Mouse (Mus musculus) embryonic facial prominence, embryonic 14.5 days (tissue): Measurements from ENCODE around the gene Sdhb. TPM values are rescaled to one million over a fixed set of nuclear protein-coding genes. Genes with fewer than 3 reads are reported as not detected.

Source experiments
- ATAC-seq: fragments of 200-750 bp; cut with Nextera tagmentation; 2 replicates; pipeline ENCODE4 v1.8.0; 2017; ENCODE audit warnings: low read depth, moderate number of reproducible peaks, moderate TSS enrichment
- DNase-seq: peaks from one replicate; pipeline ENCODE4 v3.0.0-alpha.2; 2015; ENCODE audit warnings: low spot score
- H3K27ac ChIP-seq: fragments of 300-500 bp; sonication (generic); replicated peaks from 2 replicates; pipeline ENCODE4 v1.5.1; 2014; ENCODE audit warnings: low read depth, mild to moderate bottlenecking, low read length, moderate library complexity
- H3K27me3 ChIP-seq: fragments of 300-500 bp; sonication (generic); replicated peaks from 2 replicates; pipeline ENCODE4 v1.6.1; 2014; ENCODE audit warnings: low read length; ENCODE audit not compliant: control insufficient read depth, insufficient read depth
- H3K36me3 ChIP-seq: fragments of 300-500 bp; sonication (generic); 2 replicates; pipeline ENCODE4 v1.6.1; 2014; ENCODE audit warnings: low read length, mixed read lengths; ENCODE audit not compliant: control insufficient read depth, insufficient read depth
- H3K4me1 ChIP-seq: fragments of 300-500 bp; sonication (generic); 2 replicates; pipeline ENCODE4 v1.6.1; 2014; ENCODE audit warnings: antibody characterized with exemption, low read length; ENCODE audit not compliant: control insufficient read depth, insufficient read depth
- H3K4me2 ChIP-seq: fragments of 300-500 bp; sonication (generic); 2 replicates; pipeline ENCODE4 v1.6.1; 2014; ENCODE audit warnings: low read depth, mild to moderate bottlenecking, low read length, moderate library complexity, mixed read lengths
- H3K4me3 ChIP-seq: fragments of 300-500 bp; sonication (generic); 2 replicates; pipeline ENCODE4 v1.5.1; 2014; ENCODE audit warnings: low read depth, mild to moderate bottlenecking, low read length
- H3K9ac ChIP-seq: fragments of 300-500 bp; sonication (generic); 2 replicates; pipeline ENCODE4 v1.6.1; 2014; ENCODE audit warnings: low read depth, mild to moderate bottlenecking, low read length, moderate library complexity, mixed read lengths
- H3K9me3 ChIP-seq: fragments of 300-500 bp; sonication (generic); 2 replicates; pipeline ENCODE4 v1.6.1; 2016; ENCODE audit warnings: low read length; ENCODE audit not compliant: control insufficient read depth
- WGBS: fragments of 180-500 bp; shearing (Covaris S2); extraction: QIAGEN DNeasy Blood & Tissue Kit; methylation state at CpG from one replicate; pipeline ENCODE4 v1.1.7; 2014; 5-methylcytosine and 5-hydroxymethylcytosine counted together
- polyA plus RNA-seq: library from polyadenylated mRNA; unstranded; fragments of >200 nt; fragmentation: Nextera tagmentation; extraction: Ambion mirVana; gene quantifications from 2 replicates; pipeline ENCODE4 v1.2.1, GENCODE M21; 2014

The Sdhb gene
- polyA plus RNA-seq, 1 experiment from 2014 or later = 394 TPM

DNA sequence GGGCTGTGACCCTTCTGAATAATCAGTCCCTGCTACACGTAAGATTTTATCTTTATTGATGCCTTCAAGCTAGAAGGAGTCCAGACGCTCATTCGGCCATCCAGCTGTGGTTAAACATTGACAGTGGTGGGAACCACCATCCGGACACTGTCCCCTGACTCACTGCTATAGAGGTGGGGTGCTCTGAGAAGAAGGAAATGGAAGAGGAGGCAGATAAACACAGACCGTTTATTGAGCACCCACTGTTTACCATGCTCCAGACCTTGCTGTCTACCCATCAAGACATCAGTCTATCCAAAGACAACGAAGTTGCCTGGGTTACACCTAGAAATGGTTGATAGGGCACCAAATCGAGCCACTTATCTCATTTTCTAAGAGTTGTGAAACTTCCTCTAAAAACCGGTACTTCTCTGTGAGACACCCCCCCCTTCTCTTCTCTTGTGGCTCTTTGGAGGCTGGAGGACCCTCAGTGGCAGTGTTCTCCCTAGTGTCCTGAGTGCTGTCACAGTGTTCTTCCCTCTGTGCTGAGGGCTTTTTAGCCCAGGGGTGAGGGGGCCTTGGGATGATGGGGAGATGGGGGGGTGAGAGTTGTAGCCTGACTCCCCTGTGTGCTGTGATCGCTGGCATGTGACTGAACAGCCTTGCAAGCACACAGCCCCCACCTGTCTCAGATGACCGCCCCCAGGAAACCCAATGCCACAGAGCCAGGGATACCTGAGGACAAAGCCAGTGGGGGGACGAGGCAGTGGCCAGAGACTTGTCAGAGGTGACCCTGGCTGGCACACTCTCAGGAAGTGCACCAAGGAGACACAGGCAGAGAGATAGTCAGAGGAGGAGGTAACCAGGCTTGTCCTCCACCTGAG lies 40.8 kb upstream of the Sdhb start:
- H3K9me3 ChIP-seq = no peaks in the 10 kb centered on the region
- H3K9ac ChIP-seq = no peak overlapping the region
- H3K4me3 ChIP-seq = no peak overlapping the region
- H3K4me2 ChIP-seq = no peak overlapping the region
- 69% methylated on average over 11 of the region's 11 CpGs for WGBS
- no peaks in the 10 kb centered on the region for H3K36me3 ChIP-seq
- DNase-seq = no peak
- H3K27me3 ChIP-seq = no peaks in the 10 kb centered on the region
- no peak for ATAC-seq
- H3K27ac ChIP-seq = no peak overlapping the region
- H3K4me1 ChIP-seq = peaks cover 5% of the 10 kb centered on the region; the same call in 1 of the 2 replicates

DNA sequence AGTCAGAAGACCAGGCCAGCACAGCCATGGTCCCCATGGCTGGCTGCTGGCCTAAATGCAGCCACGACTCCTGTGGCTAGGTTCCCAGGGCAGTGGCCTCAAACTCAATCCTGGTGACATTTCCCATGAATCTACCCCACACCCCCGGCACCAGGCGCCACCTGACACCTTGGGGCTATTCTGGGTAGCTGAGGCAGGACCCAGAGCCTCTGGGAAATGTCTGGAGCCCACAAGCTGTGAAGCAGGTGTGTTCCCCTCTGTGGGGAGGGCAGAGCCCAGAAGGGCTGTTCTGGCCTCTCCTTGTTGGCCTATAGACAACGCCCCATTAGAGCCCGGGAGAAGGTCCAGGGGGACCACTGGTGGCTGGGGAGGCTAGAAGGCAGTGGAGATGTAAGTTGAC lies 38.5 kb upstream of the Sdhb start:
- DNase-seq = no peak
- Histone ChIP-seq H3K27ac (no peak overlapping the region), H3K9ac (no peak overlapping the region), H3K36me3 (no peaks in the 10 kb centered on the region), H3K4me2 (no peak overlapping the region), H3K9me3 (no peaks in the 10 kb centered on the region), H3K4me3 (no peak overlapping the region), H3K4me1 (no peaks in the 10 kb centered on the region), H3K27me3 (no peaks in the 10 kb centered on the region)
- ATAC-seq = no peak
- WGBS = 85% methylated on average over 4 of the region's 5 CpGs

DNA sequence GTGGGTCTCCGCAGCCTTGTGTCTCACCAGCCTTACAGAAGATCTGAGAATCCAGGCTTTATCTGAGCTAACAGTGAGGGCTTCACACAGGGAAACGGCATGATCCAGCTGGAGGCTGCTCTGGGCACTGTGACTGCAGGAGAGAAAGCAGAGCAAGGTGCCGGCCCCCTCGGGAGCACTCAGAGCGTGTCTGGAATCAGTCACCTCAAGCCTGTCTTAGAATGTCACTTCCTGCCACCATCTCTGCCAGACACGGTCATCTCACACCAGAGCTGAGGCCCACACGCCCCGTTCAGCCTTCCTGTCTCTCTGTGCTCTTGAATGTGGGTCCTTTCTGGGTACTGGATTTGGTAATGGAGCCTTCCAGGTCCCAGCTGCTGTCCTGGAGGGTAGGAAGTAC lies 35.4 kb upstream of the Sdhb start:
- 65% methylated on average over 8 of the region's 8 CpGs for WGBS
- Histone ChIP-seq H3K4me3 (no peak overlapping the region), H3K27me3 (no peaks in the 10 kb centered on the region), H3K9ac (no peak overlapping the region), H3K4me1 (no peaks in the 10 kb centered on the region), H3K4me2 (no peak overlapping the region), H3K9me3 (no peaks in the 10 kb centered on the region), H3K27ac (no peak overlapping the region), H3K36me3 (no peaks in the 10 kb centered on the region)
- no peak for ATAC-seq
- no peak for DNase-seq

DNA sequence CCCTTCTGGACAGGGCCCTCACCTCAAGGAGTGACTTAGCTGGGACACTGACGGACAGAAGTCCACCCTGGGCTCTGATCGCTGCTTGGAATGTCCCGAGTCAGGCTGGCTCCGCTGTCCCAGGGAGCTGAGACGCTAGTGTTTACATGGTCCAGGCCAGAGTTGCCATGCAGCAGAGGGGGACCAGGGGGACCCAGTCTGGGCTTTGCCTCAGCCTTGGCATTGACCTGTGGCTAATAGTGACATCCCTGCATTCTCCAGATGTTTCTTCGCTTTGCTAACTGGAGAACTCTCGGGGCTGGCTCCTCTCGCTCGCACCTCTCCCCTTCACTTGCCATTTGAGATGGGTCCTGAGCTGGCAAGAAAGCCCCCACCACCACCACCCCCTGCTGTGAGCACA lies 32.7 kb upstream of the Sdhb start:
- WGBS = 63% methylated on average over 9 of the region's 9 CpGs

DNA sequence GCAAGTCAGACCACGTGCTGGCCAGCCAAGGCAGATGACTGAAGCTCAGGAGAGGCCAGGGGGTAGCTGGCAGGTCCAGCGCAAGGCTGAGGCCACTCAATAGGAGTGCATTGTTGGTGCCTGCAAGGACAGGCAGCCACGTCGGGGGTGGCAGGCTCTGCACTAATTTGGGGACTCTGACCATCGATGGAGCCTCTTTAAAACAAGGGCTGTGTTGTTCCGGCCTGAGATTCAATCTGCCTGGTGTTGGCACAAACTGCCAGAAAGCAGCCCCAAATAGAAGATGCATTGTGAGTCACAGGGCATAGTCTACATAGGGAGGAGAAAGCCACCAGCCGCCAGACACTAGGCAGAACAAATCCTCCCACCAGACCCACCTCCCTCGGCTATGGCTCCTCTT lies 31.3 kb upstream of the Sdhb start:
- WGBS = 36% methylated on average over 8 of the region's 8 CpGs
- no peak overlapping the region for H3K4me2 ChIP-seq
- H3K36me3 ChIP-seq = no peaks in the 10 kb centered on the region
- no peaks in the 10 kb centered on the region for H3K4me1 ChIP-seq
- ATAC-seq = peak; percentile 17; the same call in 1 of the 2 replicates
- no peaks in the 10 kb centered on the region for H3K27me3 ChIP-seq
- H3K4me3 ChIP-seq = no peak overlapping the region
- H3K9ac ChIP-seq = no peak overlapping the region
- DNase-seq = peak; percentile 37
- no peaks in the 10 kb centered on the region for H3K9me3 ChIP-seq
- H3K27ac ChIP-seq = no peak overlapping the region

More for the DNA sequence above, 32.7 kb upstream of the Sdhb start:
- H3K9ac ChIP-seq = no peak overlapping the region
- H3K36me3 ChIP-seq = no peaks in the 10 kb centered on the region
- no peak overlapping the region for H3K4me3 ChIP-seq
- no peak for ATAC-seq
- H3K27me3 ChIP-seq = no peaks in the 10 kb centered on the region
- H3K4me2 ChIP-seq = no peak overlapping the region
- H3K4me1 ChIP-seq = no peaks in the 10 kb centered on the region
- no peaks in the 10 kb centered on the region for H3K9me3 ChIP-seq
- no peak overlapping the region for H3K27ac ChIP-seq
- DNase-seq = no peak

DNA sequence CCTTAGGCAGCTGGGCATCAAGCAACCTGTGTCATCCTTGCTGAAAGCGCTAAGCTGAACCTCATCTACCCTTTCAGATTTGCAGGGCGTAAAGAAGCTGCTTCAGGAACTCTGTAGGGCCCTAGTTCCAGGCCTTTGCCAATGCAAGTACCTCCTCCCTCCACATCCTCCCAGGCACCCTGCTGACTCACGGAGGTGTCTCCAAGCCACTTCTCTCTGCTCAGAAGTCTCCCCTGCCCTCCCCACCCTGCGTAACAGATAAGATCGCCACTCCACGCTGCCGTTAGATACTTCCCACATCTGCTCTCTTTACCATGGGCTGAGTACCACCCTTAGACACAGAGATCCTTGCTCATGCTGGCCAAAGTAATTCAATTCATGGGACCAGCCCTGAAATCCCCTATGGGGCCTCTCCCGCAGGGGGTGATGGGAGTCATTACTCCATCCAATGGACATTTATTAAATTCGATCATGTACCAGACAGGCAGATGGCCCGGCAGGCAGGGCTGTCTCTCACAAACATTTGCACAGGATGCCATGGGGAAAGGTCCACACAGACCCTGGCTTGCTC lies 30.0 kb upstream of the Sdhb start:
- Histone ChIP-seq H3K4me2 (no peak overlapping the region), H3K9ac (no peak overlapping the region), H3K27me3 (no peaks in the 10 kb centered on the region), H3K4me3 (no peak overlapping the region), H3K27ac (no peak overlapping the region), H3K9me3 (no peaks in the 10 kb centered on the region), H3K4me1 (no peaks in the 10 kb centered on the region), H3K36me3 (no peaks in the 10 kb centered on the region)
- ATAC-seq (peak; percentile 27; the same call in 1 of the 2 replicates), DNase-seq (no peak)
- WGBS = 56% methylated on average over 10 of the region's 10 CpGs

DNA sequence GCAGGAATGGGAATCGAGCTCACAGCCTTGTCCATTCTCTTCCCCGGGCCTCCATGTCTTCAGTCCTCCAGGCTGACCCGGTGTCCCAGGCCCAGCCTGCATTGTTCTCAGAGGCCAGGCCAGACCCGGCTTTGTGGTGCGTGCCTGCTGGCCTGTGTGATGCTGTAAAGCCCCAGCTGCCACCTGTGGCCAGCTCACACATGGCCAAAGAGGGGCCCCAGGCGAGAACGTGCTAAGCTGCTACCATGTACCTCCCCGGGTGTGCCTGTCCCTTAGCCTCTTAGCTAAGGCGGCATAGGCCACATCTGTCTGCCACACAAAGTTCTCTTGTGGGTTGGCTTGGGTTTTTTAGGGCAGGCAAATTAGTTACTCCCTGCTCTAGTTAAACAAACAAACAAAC lies 25.4 kb upstream of the Sdhb start:
- no peaks in the 10 kb centered on the region for H3K36me3 ChIP-seq
- no peaks in the 10 kb centered on the region for H3K27me3 ChIP-seq
- H3K4me3 ChIP-seq = no peak overlapping the region
- H3K4me1 ChIP-seq = no peaks in the 10 kb centered on the region
- H3K9ac ChIP-seq = no peak overlapping the region
- no peak overlapping the region for H3K4me2 ChIP-seq
- peaks cover 5% of the 10 kb centered on the region; the same call in 1 of the 2 replicates for H3K9me3 ChIP-seq
- WGBS = 79% methylated on average over 9 of the region's 9 CpGs
- H3K27ac ChIP-seq = no peak overlapping the region
- ATAC-seq (no peak), DNase-seq (no peak)

DNA sequence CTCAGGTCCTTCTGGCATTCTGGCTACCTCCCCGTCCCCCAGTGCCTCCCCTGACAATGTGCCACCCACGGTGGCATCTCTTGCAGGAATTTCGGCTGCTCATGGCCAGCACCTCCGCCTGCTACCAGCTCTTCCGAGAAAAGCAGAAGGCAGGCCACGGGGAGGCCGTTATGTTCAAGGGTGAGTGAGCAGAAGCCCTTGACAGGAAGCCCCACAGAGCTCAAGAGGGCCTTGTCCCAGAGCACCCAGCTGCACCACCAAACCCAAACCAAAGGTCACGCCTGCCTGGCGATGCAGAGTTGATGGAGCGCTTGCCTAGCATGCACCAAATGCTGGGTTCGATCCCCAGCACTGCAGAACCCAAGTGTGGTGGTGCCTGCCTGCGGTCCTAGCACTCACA lies 16.6 kb upstream of the Sdhb start:
- ATAC-seq (no peak), DNase-seq (no peak)
- Histone ChIP-seq H3K4me1 (no peaks in the 10 kb centered on the region), H3K9ac (no peak overlapping the region), H3K27me3 (no peaks in the 10 kb centered on the region), H3K36me3 (no peaks in the 10 kb centered on the region), H3K4me3 (no peak overlapping the region), H3K27ac (no peak overlapping the region), H3K9me3 (no peaks in the 10 kb centered on the region), H3K4me2 (no peak overlapping the region)
- WGBS = 91% methylated on average over 12 of the region's 12 CpGs
